Mouse (Mus musculus) embryonic fibroblast, embryonic 13.5 days (primary cell): ENCODE measurements at regions not wholly inside any gene's neighbourhood (a gene's known extent, or its start where the extent isn't known, plus 50 kb on each side); places are given as distances from the start of the nearest gene placed in this dataset.
"Not testable (repeated sequence)": the region's sequence is repeated elsewhere in the genome, so short reads cannot be mapped to it uniquely, and the experiment has no call there.

ENCODE experiments used
- H3K27ac ChIP-seq: 2 replicates; pipeline ENCODE4 v1.5.1; 2012; ENCODE audit warnings: low read length, control low read depth, inconsistent platforms; ENCODE audit not compliant: insufficient read depth
- H3K4me1 ChIP-seq: 2 replicates; pipeline ENCODE4 v1.6.1; 2011; ENCODE audit warnings: low read length; ENCODE audit not compliant: control insufficient read depth, insufficient read depth
- H3K4me3 ChIP-seq: 2 replicates; pipeline ENCODE4 v1.5.1; 2011; ENCODE audit warnings: mild to moderate bottlenecking, control low read depth, low read length; ENCODE audit not compliant: insufficient read depth
- CTCF ChIP-seq: IDR thresholded peaks from 2 replicates; pipeline ENCODE4 v1.5.1; 2011; ENCODE audit warnings: mild to moderate bottlenecking, control low read depth, low read length, moderate library complexity, borderline replicate concordance; ENCODE audit not compliant: insufficient read depth
- POLR2A ChIP-seq: IDR thresholded peaks from 2 replicates; pipeline ENCODE4 v1.6.1; 2011; ENCODE audit warnings: low read depth, mild to moderate bottlenecking, control low read depth, low read length, moderate library complexity

DNA sequence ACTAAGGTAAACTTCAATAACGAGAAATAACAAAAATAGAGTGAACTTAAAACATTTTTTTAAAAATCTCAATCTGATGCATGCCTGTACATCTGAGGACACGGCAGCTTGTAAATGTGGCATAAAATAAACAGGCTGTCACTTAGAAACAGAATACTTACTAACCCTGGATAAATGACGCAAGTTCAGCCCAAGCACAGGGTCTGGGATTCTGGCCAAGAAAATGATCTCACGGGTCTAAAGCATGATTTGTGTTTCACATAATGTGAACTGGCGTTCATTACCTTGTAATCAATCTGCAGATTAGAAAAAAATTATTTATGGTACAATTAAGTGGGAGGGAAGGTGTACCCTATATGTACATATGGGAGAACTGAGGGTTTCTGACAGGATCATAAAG is 512.1 kb upstream of the Vrk2 start:
- Histone ChIP-seq H3K4me1 (no peaks in the 10 kb centered on the region), H3K27ac (no peak overlapping the region), H3K4me3 (no peak overlapping the region)
- no peak for TF ChIP-seq CTCF
- no peak for TF ChIP-seq POLR2A

DNA sequence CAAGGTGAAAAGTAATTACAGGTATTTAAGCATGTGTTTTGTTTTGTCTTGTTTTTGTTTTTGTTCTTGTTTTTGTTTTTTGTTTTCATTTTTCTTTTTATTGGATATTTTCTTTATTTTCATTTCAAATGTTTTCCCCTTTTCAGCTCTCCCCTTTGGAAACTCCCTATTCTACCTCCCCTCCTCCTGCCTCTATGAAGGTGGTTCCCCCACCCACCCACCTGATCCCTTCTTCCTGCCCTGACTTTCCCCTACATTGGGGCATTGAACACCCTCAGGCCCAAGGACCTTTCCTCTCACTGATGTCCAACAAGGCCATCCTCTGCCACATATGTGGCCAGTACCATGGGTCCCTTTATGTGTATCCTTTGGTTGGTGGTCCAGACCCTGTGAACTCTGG is 509.1 kb upstream of the Vrk2 start:
- no peak overlapping the region for H3K27ac ChIP-seq
- no peaks in the 10 kb centered on the region for H3K4me1 ChIP-seq
- TF ChIP-seq POLR2A = no peak
- no peak for TF ChIP-seq CTCF
- no peak overlapping the region for H3K4me3 ChIP-seq

DNA sequence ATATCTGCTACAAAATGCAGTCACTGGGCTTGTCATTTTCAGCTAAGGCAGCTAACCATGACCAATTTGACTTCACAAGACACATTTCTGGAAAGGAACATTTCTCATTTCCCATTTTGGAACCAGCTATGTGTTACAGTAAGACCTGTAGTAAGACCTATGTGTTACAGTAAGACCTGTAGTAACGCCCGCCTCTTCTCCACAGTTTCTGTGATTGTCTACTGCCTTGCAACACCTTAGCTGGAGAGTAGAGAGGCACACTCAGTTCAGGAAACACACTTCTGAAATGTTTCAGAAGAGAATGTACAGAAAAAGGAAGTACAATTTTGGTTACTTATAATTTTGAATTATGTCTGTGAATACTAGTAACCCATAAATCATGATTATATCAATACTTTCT is 508.2 kb upstream of the Vrk2 start:
- no peaks in the 10 kb centered on the region for H3K4me1 ChIP-seq
- H3K27ac ChIP-seq = no peak overlapping the region
- TF ChIP-seq POLR2A (no peak), CTCF (no peak)
- no peak overlapping the region for H3K4me3 ChIP-seq

DNA sequence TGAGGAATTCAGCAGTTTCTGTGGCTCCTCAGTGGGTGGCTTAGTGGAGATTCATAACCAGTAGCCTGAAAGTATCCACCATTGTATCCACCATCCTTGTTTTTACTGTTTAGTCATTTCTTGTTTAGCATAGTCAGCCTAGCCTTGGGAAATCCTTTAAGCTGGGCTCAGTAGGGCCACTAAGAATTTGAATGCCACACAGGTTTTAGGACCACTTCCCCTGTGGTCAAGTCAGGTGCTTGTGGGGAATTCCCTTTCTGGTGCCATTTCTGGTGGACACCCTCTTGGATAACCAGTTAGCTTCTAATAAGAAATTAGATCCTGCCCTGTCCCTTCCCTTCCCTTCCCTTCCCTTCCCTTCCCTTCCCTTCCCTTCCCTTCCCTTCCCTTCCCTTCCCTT is 502.8 kb upstream of the Vrk2 start:
- Histone ChIP-seq H3K27ac (no peak overlapping the region), H3K4me1 (no peaks in the 10 kb centered on the region), H3K4me3 (no peak overlapping the region)
- TF ChIP-seq POLR2A (no peak), CTCF (no peak)

DNA sequence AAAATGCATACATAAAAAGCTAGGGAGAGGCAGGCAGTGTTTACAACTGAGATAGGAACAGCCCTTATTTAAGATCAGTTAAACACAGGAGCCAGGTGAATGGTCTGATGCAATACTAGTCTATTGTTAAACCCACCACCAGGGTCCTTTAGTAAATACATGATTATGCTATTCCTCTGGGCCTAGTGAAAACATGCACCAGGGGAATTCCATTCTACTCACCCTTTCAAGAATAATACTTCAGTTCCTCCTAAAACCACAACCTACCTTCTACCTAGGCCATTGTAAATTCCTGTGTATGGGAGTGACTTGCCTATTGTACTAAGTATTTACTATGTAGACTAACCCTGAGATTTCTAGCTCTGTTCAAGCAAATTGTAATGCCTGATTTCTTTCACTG is 501.7 kb upstream of the Vrk2 start:
- H3K4me1 ChIP-seq, H3K27ac ChIP-seq, H3K4me3 ChIP-seq: not testable (repeated sequence)

DNA sequence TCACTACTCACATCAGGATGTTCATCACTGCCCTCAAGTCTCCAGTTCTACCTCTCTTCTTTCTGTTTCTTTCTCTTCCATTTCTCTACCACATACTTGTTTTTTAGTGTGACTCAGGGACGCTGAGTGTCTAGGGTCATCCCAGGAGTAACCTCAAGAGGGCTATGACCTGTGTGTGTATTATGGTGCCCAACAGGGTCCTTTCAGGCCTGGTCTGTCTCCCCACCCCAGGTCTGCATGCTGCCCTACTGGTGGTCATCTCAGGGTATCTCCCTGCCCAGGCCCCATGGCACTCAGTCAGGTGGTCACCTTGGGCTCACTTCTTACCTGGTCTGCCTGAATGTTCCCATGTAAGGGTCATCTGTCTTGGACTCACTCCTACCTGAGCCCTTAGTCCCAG is 492.7 kb upstream of the Vrk2 start:
- TF ChIP-seq POLR2A = no peak
- no peak for TF ChIP-seq CTCF
- Histone ChIP-seq H3K4me3 (no peak overlapping the region), H3K27ac (no peak overlapping the region), H3K4me1 (no peaks in the 10 kb centered on the region)

DNA sequence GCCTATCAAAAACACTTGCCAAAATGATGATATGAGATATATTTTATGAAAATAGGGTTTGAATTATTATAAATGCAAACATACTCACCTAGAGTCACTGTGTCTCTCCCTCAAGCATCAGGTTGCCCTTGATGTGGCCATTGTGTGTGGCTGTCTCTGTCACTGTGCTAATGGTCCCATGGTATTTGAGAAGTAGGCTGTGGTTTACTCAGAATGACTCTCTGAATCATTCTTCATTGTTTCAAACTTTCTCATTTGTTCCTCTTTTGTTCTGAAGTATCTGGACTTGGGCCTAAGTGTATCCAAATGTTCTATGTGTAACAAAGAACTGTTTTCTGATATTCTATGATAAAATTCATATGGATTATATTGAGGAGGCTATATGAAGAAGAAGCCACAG is 487.4 kb upstream of the Vrk2 start:
- no peaks in the 10 kb centered on the region for H3K4me1 ChIP-seq
- no peak for TF ChIP-seq CTCF
- TF ChIP-seq POLR2A = no peak
- H3K27ac ChIP-seq = no peak overlapping the region
- no peak overlapping the region for H3K4me3 ChIP-seq

DNA sequence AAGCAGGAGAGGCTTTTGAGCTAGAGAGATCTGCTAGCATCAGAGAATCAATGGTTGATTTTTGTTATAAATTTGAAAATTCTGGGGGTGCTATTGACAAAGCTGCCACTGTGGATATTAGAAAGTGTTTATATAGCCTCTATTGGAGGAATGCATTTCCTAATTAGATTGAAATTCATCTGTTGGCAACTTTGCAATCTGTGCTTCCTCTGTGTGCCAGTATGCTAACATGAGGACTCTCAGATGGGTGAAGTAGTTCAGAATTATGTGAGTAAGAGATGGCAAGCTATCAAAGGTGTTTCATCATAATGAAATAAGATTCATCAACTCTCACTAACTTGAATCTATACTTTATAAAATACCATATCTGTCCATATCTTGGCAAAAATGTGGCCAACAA is 476.6 kb upstream of the Vrk2 start:
- Histone ChIP-seq H3K4me1 (no peaks in the 10 kb centered on the region), H3K4me3 (no peak overlapping the region), H3K27ac (no peak overlapping the region)
- TF ChIP-seq POLR2A (no peak), CTCF (no peak)

DNA sequence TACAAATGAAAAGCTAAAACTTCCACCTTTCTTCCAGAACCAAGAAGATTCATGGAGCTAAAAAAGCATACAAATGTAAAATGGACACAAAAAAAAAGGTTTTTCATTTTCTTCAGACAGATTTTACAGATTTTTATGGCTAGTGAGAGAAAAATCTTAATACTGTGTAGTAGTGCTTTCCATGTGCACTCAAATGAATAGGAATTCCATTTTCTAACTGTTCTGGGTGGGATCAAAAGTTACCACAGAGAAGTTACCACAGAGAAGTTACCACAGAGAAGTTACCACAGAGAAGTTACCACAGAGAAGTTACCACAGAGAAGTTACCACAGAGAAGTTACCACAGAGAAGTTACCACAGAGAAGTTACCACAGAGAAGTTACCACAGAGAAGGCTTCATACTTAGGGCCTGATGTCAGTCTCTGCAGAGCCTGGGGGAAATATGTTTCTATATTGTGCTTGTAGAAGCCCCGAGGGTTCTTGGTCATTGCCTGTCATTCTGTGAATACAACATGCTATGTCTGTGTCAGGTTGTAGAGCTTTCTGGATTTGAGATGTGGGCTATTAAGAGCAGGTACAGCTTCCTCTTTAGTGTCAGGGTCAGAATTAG is 433.5 kb upstream of the Vrk2 start:
- H3K27ac ChIP-seq = no peak overlapping the region
- H3K4me1 ChIP-seq = no peaks in the 10 kb centered on the region
- TF ChIP-seq POLR2A = no peak
- no peak for TF ChIP-seq CTCF
- no peak overlapping the region for H3K4me3 ChIP-seq

DNA sequence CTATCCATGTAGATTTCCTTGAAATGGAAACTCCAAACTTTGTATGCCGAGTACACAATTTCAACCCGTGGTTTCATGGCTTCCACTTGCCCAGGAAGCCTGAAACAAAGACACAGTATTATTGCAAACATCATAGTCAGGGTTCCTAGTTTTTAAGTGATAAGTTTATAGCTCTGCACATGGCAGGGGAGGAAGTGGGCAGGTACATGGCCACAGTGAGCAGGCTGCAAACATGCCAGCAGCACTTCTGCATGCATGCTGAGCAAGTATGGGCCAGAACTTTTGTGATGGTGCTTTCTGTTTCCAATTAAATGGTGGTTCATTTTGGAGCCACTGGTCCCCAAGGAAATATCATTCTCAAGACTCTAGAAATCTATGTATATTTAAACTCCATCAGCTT is 431.7 kb upstream of the Vrk2 start:
- no peaks in the 10 kb centered on the region for H3K4me1 ChIP-seq
- no peak overlapping the region for H3K4me3 ChIP-seq
- no peak overlapping the region for H3K27ac ChIP-seq
- no peak for TF ChIP-seq CTCF
- TF ChIP-seq POLR2A = no peak
